Mouse (Mus musculus): ENCODE measurements around the gene Sfrp4. TPM values are rescaled to one million over a fixed set of nuclear protein-coding genes. Genes with fewer than 3 reads are reported as not detected.
"Not testable (repeated sequence)": the region's sequence is repeated elsewhere in the genome, so short reads cannot be mapped to it uniquely, and the experiment has no call there.

Sfrp4 gene
- 0.96 and 0.99 TPM in 2 replicates for polyA plus RNA-seq (2015; fragmentation: Nextera tagmentation; extraction: Ambion mirVana)

DNA sequence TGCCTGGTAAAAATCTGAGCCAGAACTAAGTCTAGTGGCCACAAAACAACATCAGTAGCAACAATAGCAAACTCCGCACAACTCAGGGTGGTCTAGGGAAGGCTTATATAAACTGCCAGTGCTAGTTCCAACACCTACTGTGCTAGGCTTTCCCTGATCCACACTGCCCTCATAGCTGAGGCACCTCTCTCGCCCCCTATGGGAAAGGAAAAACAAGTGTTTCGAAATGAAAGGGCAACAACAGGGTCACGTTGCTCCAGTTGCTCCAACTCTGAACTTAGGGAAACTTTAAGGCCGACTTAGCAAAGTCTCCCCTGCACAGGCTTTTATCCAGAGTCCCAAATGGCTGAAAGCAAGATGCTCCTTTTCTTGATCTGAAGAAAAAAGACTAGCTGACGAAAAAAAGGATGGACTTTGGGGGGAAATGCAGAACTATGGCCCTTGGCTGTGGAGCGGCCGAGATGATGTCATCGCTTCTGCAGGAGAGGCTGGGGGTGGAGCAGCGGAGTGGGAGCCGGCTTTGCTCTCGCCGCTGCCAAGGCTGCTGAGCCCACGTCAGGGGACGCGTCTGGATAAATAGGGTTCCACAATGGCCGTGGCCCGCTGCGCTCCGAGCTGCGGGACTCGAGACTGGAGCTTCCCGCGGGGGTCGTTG lies at the start of gene Sfrp4:
TSS of gene Sfrp4 (plus strand) at position 532 of the 655 bp plus-strand sequence.
- H3K27ac ChIP-seq: no peak within 1 kb of the TSS
- TF ChIP-seq CTCF (IDR thresholded peaks at IDR 0.05; ENCODE audit: low read depth): peak; percentile 52
- peak within 1 kb of the TSS; percentile 41 for H3K4me3 ChIP-seq (replicated peaks; ENCODE audit: low read depth, low read length)
- ATAC-seq (replicated peaks; ENCODE audit: low FRiP score, low read depth) (peak; percentile 53; the same call in 1 of the 2 replicates), DNase-seq (ENCODE audit: low spot score) (peak; percentile 69)
- 0 out of 2 replicates have a peak, but pooled peaks cover 10% of the 10 kb centered on the region for H3K27me3 ChIP-seq (ENCODE audit: insufficient read depth, low read length)
- H3K4me2 ChIP-seq (ENCODE audit: low read length): peak within 1 kb of the TSS; percentile 76
- H3K9me3 ChIP-seq (replicated peaks; ENCODE audit: low read length): no peaks in the 10 kb centered on the region
- 0 out of 2 replicates have a peak within 1 kb of the TSS, but pooled peaks have one; percentile 40 for H3K9ac ChIP-seq (ENCODE audit: low read depth, low read length)
- WGBS: 5% methylated on average over 25 of the region's 25 CpGs
- H3K4me1 ChIP-seq (replicated peaks; ENCODE audit: insufficient read depth, low read length): peaks cover 4% of the 10 kb centered on the region
- H3K36me3 ChIP-seq (ENCODE audit: insufficient read depth, low read length): no peaks in the 10 kb centered on the region

DNA sequence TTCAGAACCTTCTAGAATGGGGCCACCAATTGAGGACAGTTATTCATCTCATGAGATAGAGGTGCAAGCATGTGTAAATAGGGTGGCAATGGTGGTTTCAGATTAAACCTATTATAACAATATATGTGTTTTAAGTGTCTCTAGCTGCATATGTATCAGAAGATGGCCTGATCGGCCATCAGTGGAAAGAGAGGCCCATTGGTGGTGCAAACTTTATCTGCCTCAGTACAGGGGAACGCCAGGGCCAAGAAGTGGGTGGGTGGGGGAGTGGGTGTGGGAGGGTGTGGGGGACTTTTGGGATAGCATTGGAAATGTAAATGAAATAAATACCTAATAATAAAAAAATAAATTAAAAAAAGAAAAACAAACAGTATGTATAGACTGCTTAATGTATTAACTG lies 48.2 kb upstream of the Sfrp4 start:
- H3K4me3 ChIP-seq (replicated peaks; ENCODE audit: low read depth, low read length); H3K9me3 ChIP-seq (replicated peaks; ENCODE audit: low read length); H3K9ac ChIP-seq (ENCODE audit: low read depth, low read length); DNase-seq (ENCODE audit: low spot score); H3K4me2 ChIP-seq (ENCODE audit: low read length); ATAC-seq (replicated peaks; ENCODE audit: low FRiP score, low read depth); H3K27ac ChIP-seq; H3K27me3 ChIP-seq (ENCODE audit: insufficient read depth, low read length); H3K36me3 ChIP-seq (ENCODE audit: insufficient read depth, low read length); H3K4me1 ChIP-seq (replicated peaks; ENCODE audit: insufficient read depth, low read length): not testable (repeated sequence)
- WGBS: 82% methylated on average over 2 of the region's 2 CpGs

DNA sequence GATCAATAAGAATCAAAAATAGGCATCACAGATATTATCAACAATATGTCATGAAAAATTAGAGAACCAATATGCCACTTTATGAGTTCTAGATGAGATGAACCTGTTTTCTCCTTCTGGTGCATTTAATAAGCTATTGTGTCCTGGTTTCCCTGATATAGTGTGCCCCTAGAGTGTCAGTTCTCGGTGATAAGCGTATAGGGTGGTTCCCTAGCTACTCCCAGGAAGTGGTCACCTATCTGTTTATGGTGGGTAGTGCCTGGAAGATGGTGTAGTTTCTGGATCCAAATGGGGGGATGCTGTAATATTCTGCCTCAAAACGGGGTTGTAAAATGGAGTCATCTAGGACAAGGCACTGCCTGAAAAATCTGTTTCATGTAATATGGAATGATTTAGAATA lies 47.0 kb upstream of the Sfrp4 start:
- Histone ChIP-seq H3K27ac (no peak overlapping the region), H3K9me3 (replicated peaks; ENCODE audit: low read length) (no peaks in the 10 kb centered on the region), H3K4me2 (ENCODE audit: low read length) (no peak overlapping the region), H3K4me1 (replicated peaks; ENCODE audit: insufficient read depth, low read length) (no peaks in the 10 kb centered on the region), H3K4me3 (replicated peaks; ENCODE audit: low read depth, low read length) (no peak overlapping the region), H3K9ac (ENCODE audit: low read depth, low read length) (no peak overlapping the region), H3K27me3 (ENCODE audit: insufficient read depth, low read length) (no peaks in the 10 kb centered on the region), H3K36me3 (ENCODE audit: insufficient read depth, low read length) (no peaks in the 10 kb centered on the region)
- DNase-seq (ENCODE audit: low spot score): no peak
- WGBS: 89% methylated on average over 3 of the region's 3 CpGs
- ATAC-seq (replicated peaks; ENCODE audit: low FRiP score, low read depth): no peak
- no peak for TF ChIP-seq CTCF (IDR thresholded peaks at IDR 0.05; ENCODE audit: low read depth)

DNA sequence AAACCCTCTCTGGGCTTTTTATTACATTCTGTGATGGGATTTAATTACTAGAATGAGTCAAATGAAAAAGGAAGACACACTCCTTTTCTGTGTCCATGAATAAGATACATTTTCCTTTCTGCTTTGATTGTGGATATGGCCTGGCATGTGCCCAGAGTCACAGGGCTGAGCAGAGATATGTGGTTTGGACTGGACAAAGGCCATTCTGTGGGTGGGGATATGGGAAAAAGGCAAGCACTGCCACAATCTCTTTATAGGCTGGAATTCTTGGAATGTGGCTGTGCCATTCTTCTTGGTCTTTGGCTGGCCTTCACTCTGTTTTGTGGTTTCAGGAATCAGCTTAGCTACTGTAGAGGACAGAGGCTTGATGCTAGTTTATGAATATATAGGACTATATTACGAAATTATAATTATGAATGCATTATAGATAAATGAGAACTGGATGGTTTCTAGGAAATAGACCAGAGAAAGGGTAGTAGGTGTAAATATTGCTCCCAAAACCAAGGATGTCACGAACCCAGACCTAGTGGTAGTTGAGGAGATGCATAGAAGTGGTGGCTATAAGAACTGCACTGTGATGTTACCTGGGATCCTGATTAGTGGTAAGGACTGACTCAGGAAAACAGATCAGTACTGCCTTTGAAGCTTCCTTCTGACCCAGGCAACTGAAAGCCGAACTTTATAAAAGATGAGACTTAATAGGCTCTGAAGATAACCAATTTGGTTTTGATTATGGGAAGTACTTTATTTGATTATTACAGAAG lies 31.7 kb upstream of the Sfrp4 start:
- ATAC-seq (replicated peaks; ENCODE audit: low FRiP score, low read depth) (no peak), DNase-seq (ENCODE audit: low spot score) (no peak)
- no peak overlapping the region for H3K27ac ChIP-seq
- H3K27me3 ChIP-seq (ENCODE audit: insufficient read depth, low read length): no peaks in the 10 kb centered on the region
- H3K4me1 ChIP-seq (replicated peaks; ENCODE audit: insufficient read depth, low read length): no peaks in the 10 kb centered on the region
- H3K36me3 ChIP-seq (ENCODE audit: insufficient read depth, low read length): no peaks in the 10 kb centered on the region
- H3K9me3 ChIP-seq (replicated peaks; ENCODE audit: low read length): no peaks in the 10 kb centered on the region
- WGBS: 84% methylated on average over 3 of the region's 3 CpGs
- H3K4me2 ChIP-seq (ENCODE audit: low read length): no peak overlapping the region
- TF ChIP-seq CTCF (IDR thresholded peaks at IDR 0.05; ENCODE audit: low read depth): no peak
- no peak overlapping the region for H3K4me3 ChIP-seq (replicated peaks; ENCODE audit: low read depth, low read length)
- H3K9ac ChIP-seq (ENCODE audit: low read depth, low read length): no peak overlapping the region

DNA sequence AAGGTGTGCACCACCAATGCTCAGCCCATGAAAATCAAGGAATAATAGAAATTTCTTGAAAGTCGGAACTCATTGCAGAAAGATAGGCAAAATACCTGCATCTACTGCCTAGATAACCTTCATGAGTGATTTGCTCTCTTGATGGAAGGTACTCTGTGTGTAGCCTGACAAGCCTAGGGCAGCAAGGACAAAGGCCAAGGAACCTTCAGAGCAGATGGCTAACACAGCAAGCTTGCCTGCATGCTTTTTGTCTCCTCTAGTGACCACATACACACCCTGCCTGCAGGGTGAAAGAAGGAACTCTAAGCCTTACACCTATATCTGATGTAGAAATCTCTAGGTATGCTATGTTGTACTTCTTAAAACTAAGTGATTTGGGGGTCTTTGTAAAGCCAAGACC lies 27.8 kb upstream of the Sfrp4 start:
- ATAC-seq (replicated peaks; ENCODE audit: low FRiP score, low read depth) (no peak), DNase-seq (ENCODE audit: low spot score) (no peak)
- no peak overlapping the region for H3K9ac ChIP-seq (ENCODE audit: low read depth, low read length)
- no peaks in the 10 kb centered on the region for H3K4me1 ChIP-seq (replicated peaks; ENCODE audit: insufficient read depth, low read length)
- H3K27me3 ChIP-seq (ENCODE audit: insufficient read depth, low read length): no peaks in the 10 kb centered on the region
- no peak for TF ChIP-seq CTCF (IDR thresholded peaks at IDR 0.05; ENCODE audit: low read depth)
- no peaks in the 10 kb centered on the region for H3K36me3 ChIP-seq (ENCODE audit: insufficient read depth, low read length)
- H3K4me3 ChIP-seq (replicated peaks; ENCODE audit: low read depth, low read length): no peak overlapping the region
- no peak overlapping the region for H3K4me2 ChIP-seq (ENCODE audit: low read length)
- 100% methylated on average over 1 of the region's 1 CpGs for WGBS
- no peaks in the 10 kb centered on the region for H3K9me3 ChIP-seq (replicated peaks; ENCODE audit: low read length)
- no peak overlapping the region for H3K27ac ChIP-seq

DNA sequence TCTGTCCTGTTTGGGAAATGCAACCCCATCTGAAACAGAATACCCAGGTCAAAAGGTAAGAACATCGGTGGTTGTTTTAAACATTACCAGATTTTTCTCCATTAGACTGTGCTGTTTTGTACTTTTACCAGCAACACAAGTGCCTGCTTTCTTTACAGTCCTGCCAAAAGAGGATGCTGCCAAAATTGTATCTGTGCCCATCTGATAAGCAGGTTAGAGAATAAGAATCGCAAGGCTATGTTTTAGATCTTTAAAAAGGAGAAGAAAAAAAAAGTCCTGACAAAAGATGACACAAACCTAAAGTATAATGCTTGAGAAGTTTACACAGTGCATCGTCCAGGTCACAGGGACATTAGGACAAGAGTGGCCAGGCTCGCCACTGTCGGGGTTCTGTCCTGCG lies 23.7 kb upstream of the Sfrp4 start:
- no peaks in the 10 kb centered on the region for H3K27me3 ChIP-seq (ENCODE audit: insufficient read depth, low read length)
- 76% methylated on average over 6 of the region's 6 CpGs for WGBS
- no peak overlapping the region for H3K27ac ChIP-seq
- no peak for TF ChIP-seq CTCF (IDR thresholded peaks at IDR 0.05; ENCODE audit: low read depth)
- H3K36me3 ChIP-seq (ENCODE audit: insufficient read depth, low read length): no peaks in the 10 kb centered on the region
- no peaks in the 10 kb centered on the region for H3K4me1 ChIP-seq (replicated peaks; ENCODE audit: insufficient read depth, low read length)
- no peak for ATAC-seq (replicated peaks; ENCODE audit: low FRiP score, low read depth)
- no peak overlapping the region for H3K9ac ChIP-seq (ENCODE audit: low read depth, low read length)
- no peak overlapping the region for H3K4me2 ChIP-seq (ENCODE audit: low read length)
- DNase-seq (ENCODE audit: low spot score): no peak
- H3K4me3 ChIP-seq (replicated peaks; ENCODE audit: low read depth, low read length): no peak overlapping the region
- H3K9me3 ChIP-seq (replicated peaks; ENCODE audit: low read length): no peaks in the 10 kb centered on the region
